Mouse (Mus musculus): ENCODE data around the gene Uhrf1. TPM values are rescaled to one million over a fixed set of nuclear protein-coding genes. Genes with fewer than 3 reads are reported as not detected.

The Uhrf1 gene
- total RNA-seq, 2 experiments from 2014 or later: 39.3 to 83.7 TPM

- ATAC-seq (ENCODE audit: poor library complexity, severe bottlenecking): no peak
These were observed 4.9 kb upstream of the Uhrf1 start for GRCm38 (mm10) chr17:56298238-56298637.

GRCm38 (mm10) chr17:56300186-56300585 is 2.9 kb upstream of the Uhrf1 start, which contains the start of gene Arrdc5:
Gene Arrdc5 (minus strand): TSS chr17:56300286.
- no peak for ATAC-seq (ENCODE audit: poor library complexity, severe bottlenecking)

- no peak for ATAC-seq (ENCODE audit: poor library complexity, severe bottlenecking)
These were observed 641 bp upstream of the Uhrf1 start for GRCm38 (mm10) chr17:56302363-56302996.

- peak; percentile 90 for ATAC-seq (ENCODE audit: poor library complexity, severe bottlenecking)
These were observed 896 bp downstream of the Uhrf1 start for GRCm38 (mm10) chr17:56303847-56304586.

GRCm38 (mm10) chr17:56304718-56305117 is 1.6 kb downstream of the Uhrf1 start:
- no peak for ATAC-seq (ENCODE audit: poor library complexity, severe bottlenecking)

GRCm38 (mm10) chr17:56305156-56305555 is 2.0 kb downstream of the Uhrf1 start:
- no peak for ATAC-seq (ENCODE audit: poor library complexity, severe bottlenecking)

GRCm38 (mm10) chr17:56305826-56306225 is 2.7 kb downstream of the Uhrf1 start:
- no peak for ATAC-seq (ENCODE audit: poor library complexity, severe bottlenecking)

- ATAC-seq (ENCODE audit: poor library complexity, severe bottlenecking): no peak
These were observed 5.0 kb downstream of the Uhrf1 start for GRCm38 (mm10) chr17:56308088-56308487.

GRCm38 (mm10) chr17:56309191-56309945 is 6.2 kb downstream of the Uhrf1 start:
- ATAC-seq (ENCODE audit: poor library complexity, severe bottlenecking): no peak

- ATAC-seq (ENCODE audit: poor library complexity, severe bottlenecking): no peak
These were observed 21.3 kb downstream of the Uhrf1 start for GRCm38 (mm10) chr17:56324419-56324818.

GRCm38 (mm10) chr17:56325450-56326152 is 22.5 kb downstream of the Uhrf1 start, which contains the start of gene Kdm4b:
Gene Kdm4b (plus strand): TSS chr17:56326062.
- ATAC-seq (ENCODE audit: poor library complexity, severe bottlenecking): peak; percentile 95

GRCm38 (mm10) chr17:56326153-56327147 is 23.3 kb downstream of the Uhrf1 start:
- no peak for ATAC-seq (ENCODE audit: poor library complexity, severe bottlenecking)

GRCm38 (mm10) chr17:56329267-56329666 is 26.1 kb downstream of the Uhrf1 start:
- no peak for ATAC-seq (ENCODE audit: poor library complexity, severe bottlenecking)

GRCm38 (mm10) chr17:56330345-56330744 is 27.2 kb downstream of the Uhrf1 start:
- ATAC-seq (ENCODE audit: poor library complexity, severe bottlenecking): no peak

GRCm38 (mm10) chr17:56331256-56331655 is 28.1 kb downstream of the Uhrf1 start:
- no peak for ATAC-seq (ENCODE audit: poor library complexity, severe bottlenecking)

- no peak for ATAC-seq (ENCODE audit: poor library complexity, severe bottlenecking)
These were observed 29.9 kb downstream of the Uhrf1 start for GRCm38 (mm10) chr17:56332987-56333386.

GRCm38 (mm10) chr17:56337190-56337589 is 34.1 kb downstream of the Uhrf1 start:
- peak; percentile 51 for ATAC-seq (ENCODE audit: poor library complexity, severe bottlenecking)

GRCm38 (mm10) chr17:56337791-56338190 is 34.7 kb downstream of the Uhrf1 start:
- ATAC-seq (ENCODE audit: poor library complexity, severe bottlenecking): peak; percentile 53

- ATAC-seq (ENCODE audit: poor library complexity, severe bottlenecking): peak; percentile 66
These were observed 35.8 kb downstream of the Uhrf1 start for GRCm38 (mm10) chr17:56338909-56339308.

GRCm38 (mm10) chr17:56340717-56341116 is 37.6 kb downstream of the Uhrf1 start:
- no peak for ATAC-seq (ENCODE audit: poor library complexity, severe bottlenecking)
